Mouse (Mus musculus) G1E (cell line): ENCODE data around the gene Midn. TPM values are rescaled to one million over a fixed set of nuclear protein-coding genes. Genes with fewer than 3 reads are reported as not detected.

Experiments used
- ATAC-seq: 2 replicates; pipeline ENCODE4 v1.8.0; 2016; ENCODE audit warnings: mild to moderate bottlenecking; ENCODE audit not compliant: insufficient number of reproducible peaks, poor library complexity, low FRiP score, severe bottlenecking; ENCODE audit errors: extremely low read depth
- DNase-seq: peaks from one replicate; pipeline ENCODE4 v3.0.0; 2012; ENCODE audit warnings: low spot score
- H3K27me3 ChIP-seq: 2 replicates; pipeline ENCODE4 v1.6.1; 2012; ENCODE audit warnings: mild to moderate bottlenecking, low read length, inconsistent platforms; ENCODE audit not compliant: insufficient read depth
- H3K36me3 ChIP-seq: replicated peaks from 2 replicates; pipeline ENCODE3; 2012; ENCODE audit warnings: mild to moderate bottlenecking, inconsistent platforms
- H3K4me1 ChIP-seq: 2 replicates; pipeline ENCODE4 v1.6.1; 2012; ENCODE audit warnings: low read depth, low read length, inconsistent platforms, mixed read lengths; ENCODE audit not compliant: insufficient read depth
- H3K4me3 ChIP-seq: 2 replicates; pipeline ENCODE4 v1.5.1; 2012; ENCODE audit warnings: low read depth, mild to moderate bottlenecking, inconsistent platforms, low read length, moderate library complexity, mixed read lengths
- H3K9me3 ChIP-seq: replicated peaks from 2 replicates; pipeline ENCODE4 v1.6.1; 2012; ENCODE audit warnings: inconsistent platforms
- CTCF ChIP-seq: IDR thresholded peaks from 2 replicates; pipeline ENCODE4 v1.5.1; 2012; ENCODE audit warnings: low read depth, low read length, inconsistent platforms, mixed read lengths
- GATA1 ChIP-seq: IDR thresholded peaks from 2 replicates; pipeline ENCODE4 v1.6.1; 2012; ENCODE audit warnings: borderline replicate concordance, low read length, inconsistent platforms, mixed read lengths
- GATA2 ChIP-seq: IDR thresholded peaks from 2 replicates; pipeline ENCODE4 v1.6.1; 2012; ENCODE audit warnings: low read depth, low read length, inconsistent platforms, borderline replicate concordance
- POLR2AphosphoS5 ChIP-seq: IDR thresholded peaks from 2 replicates; pipeline ENCODE4 v1.6.1; 2012; ENCODE audit warnings: low read depth, low read length, inconsistent platforms; ENCODE audit not compliant: insufficient replicate concordance
- TAL1 ChIP-seq: conservative IDR thresholded peaks from 2 replicates; pipeline ENCODE4 v1.6.1; 2012; ENCODE audit warnings: low read depth, low read length, inconsistent platforms, mixed read lengths
- polyA plus RNA-seq: library from polyadenylated mRNA; stranded (reverse); fragments of >175 nt; gene quantifications from 2 replicates; pipeline ENCODE4 v1.2.3, GENCODE M21; 2012
- total RNA-seq, 2 experiments: library from RNA; stranded (forward) in 1 of 2; stranded (reverse) in 1 of 2; fragments of 200-1000 nt in 1 of 2; fragments of >200 nt in 1 of 2; fragmentation: Nextera tagmentation in 1 of 2; gene quantifications; 2 replicates each; pipeline ENCODE4 v1.2.3; 2014 to 2017

Gene Midn
- total and polyA plus RNA-seq, 3 experiments = 19.2 to 302 (median 89.8) TPM

DNA sequence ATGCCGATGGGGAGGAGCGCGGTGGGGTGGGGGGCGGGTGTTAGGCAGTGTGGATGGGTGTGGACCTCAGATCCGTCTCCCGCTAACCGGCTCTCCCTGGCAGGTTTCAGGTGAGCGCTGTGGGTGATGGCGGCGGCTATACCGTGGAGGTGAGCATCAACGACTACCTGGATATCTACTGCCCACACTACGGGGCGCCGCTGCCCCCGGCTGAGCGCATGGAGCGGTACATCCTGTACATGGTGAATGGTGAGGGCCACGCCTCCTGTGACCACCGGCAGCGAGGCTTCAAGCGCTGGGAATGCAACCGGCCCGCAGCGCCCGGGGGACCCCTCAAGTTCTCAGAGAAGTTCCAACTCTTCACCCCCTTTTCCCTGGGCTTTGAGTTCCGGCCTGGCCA, 38.6 kb downstream of the Midn start:
- no peak overlapping the region for H3K4me3 ChIP-seq
- H3K27me3 ChIP-seq = peaks cover 81% of the 10 kb centered on the region
- ATAC-seq (no peak), DNase-seq (no peak)
- H3K4me1 ChIP-seq = peaks cover 3% of the 10 kb centered on the region; the same call in 1 of the 2 replicates
- no peak for TF ChIP-seq CTCF
- no peak for TF ChIP-seq GATA1
- no peak for TF ChIP-seq GATA2
- no peak for TF ChIP-seq TAL1
- TF ChIP-seq POLR2AphosphoS5 = no peak
- no peaks in the 10 kb centered on the region for H3K36me3 ChIP-seq
- no peaks in the 10 kb centered on the region for H3K9me3 ChIP-seq

DNA sequence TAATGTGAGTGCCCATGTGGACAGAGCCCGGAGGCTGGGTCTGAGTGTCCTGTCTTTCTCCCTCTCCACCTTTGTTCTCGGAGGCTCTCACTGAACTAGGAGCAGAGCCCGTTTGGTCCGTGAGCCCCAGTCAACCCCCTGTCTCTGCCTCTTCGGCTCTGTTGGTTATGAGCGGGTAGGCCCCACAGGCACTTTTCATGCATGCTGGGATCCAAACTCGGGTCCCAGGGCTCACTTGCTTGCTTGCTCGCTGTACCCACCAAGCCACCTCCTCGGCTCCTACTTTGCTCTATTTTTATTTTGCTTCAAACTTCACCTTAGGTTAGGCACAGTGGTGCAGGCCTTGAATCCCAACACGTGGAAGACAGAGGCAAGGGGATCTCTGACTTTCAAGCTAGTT, 39.7 kb downstream of the Midn start:
- H3K4me3 ChIP-seq = no peak overlapping the region
- peaks cover 79% of the 10 kb centered on the region for H3K27me3 ChIP-seq
- peaks cover 3% of the 10 kb centered on the region; the same call in 1 of the 2 replicates for H3K4me1 ChIP-seq
- no peak for TF ChIP-seq TAL1
- TF ChIP-seq POLR2AphosphoS5 = no peak
- TF ChIP-seq GATA2 = no peak
- TF ChIP-seq GATA1 = no peak
- TF ChIP-seq CTCF = no peak
- no peak for ATAC-seq
- DNase-seq = no peak
- no peaks in the 10 kb centered on the region for H3K36me3 ChIP-seq
- H3K9me3 ChIP-seq = no peaks in the 10 kb centered on the region

DNA sequence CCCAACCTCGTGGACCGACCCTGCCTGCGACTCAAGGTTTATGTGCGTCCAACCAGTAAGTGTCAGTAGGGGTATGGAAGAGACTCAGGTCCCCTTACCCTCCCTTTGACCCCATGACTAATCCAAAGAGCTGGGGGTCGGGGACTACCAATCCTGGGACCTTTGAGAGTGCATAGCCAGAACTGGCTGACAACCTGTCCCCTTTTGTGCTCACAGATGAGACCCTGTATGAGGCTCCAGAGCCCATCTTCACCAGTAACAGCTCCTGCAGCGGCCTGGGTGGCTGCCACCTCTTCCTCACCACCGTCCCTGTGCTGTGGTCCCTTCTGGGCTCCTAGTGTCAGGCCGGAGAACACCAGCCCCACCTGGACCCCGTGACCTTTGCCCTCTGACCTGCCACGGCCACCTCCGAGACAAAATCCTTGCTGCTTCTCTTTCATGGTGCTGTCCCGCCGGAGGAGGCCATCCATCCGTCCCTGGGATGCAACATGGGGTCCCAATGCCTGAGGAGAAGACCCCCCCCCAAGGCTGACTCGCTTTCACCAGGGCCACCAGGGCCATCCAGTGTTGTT, 40.5 kb downstream of the Midn start:
- H3K4me1 ChIP-seq = peaks cover 3% of the 10 kb centered on the region; the same call in 1 of the 2 replicates
- no peaks in the 10 kb centered on the region for H3K9me3 ChIP-seq
- no peak for TF ChIP-seq POLR2AphosphoS5
- TF ChIP-seq TAL1 = no peak
- TF ChIP-seq GATA1 = no peak
- TF ChIP-seq GATA2 = no peak
- no peak for TF ChIP-seq CTCF
- H3K36me3 ChIP-seq = no peaks in the 10 kb centered on the region
- ATAC-seq (no peak), DNase-seq (no peak)
- peaks cover 80% of the 10 kb centered on the region for H3K27me3 ChIP-seq
- H3K4me3 ChIP-seq = no peak overlapping the region

DNA sequence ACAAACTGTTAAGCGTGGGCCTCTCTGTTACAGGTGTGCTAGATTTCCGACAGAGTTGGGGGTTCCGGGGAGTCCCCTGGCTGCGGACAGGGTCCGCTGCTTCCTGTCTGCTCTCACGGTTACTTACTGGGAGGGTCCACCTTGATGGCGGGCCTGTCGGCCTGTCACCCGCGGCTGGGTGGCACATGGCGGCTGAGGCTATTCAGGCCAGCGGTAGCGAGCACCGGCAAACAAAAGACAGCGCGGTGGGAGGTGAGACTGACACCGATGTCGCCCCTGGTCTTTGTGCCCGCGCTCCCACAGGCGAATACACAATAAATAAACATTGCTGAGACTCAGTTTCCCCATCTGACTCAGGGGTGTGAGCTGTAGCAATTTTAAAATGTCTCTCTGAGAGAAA, 41.9 kb downstream of the Midn start:
- peaks cover 3% of the 10 kb centered on the region; the same call in 1 of the 2 replicates for H3K4me1 ChIP-seq
- H3K9me3 ChIP-seq = no peaks in the 10 kb centered on the region
- DNase-seq (no peak), ATAC-seq (no peak)
- H3K36me3 ChIP-seq = no peaks in the 10 kb centered on the region
- TF ChIP-seq CTCF = no peak
- no peak for TF ChIP-seq GATA2
- no peak for TF ChIP-seq POLR2AphosphoS5
- no peak for TF ChIP-seq TAL1
- TF ChIP-seq GATA1 = no peak
- peaks cover 80% of the 10 kb centered on the region for H3K27me3 ChIP-seq
- H3K4me3 ChIP-seq = no peak overlapping the region

DNA sequence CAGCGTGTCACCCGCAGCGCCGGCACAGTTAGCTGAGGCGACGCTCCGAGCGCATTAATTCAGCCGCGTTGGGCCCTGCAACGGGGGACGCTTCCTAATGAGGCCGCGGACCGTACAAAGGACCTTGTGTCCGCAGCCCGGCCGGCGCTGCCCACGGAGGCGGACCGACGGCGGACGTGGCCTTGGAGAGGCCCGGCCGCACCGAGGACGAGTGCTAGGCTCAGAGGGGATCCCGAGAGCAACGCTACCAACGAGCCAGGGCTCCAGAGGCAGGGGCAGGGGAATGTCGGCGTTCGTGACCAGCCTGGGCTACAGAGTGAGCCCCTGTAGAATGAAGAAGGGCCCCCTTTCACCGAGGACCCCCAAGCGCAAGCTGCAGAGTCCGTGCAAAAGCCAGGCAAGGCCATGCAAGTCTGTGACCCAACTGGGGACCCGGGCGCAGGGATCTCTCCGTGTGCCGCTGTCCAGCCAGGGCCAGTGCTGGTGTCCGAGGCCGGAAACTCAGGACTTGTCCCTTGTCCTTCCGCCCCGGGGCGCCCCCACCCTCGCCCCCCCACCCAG, 42.5 kb downstream of the Midn start:
- Histone ChIP-seq H3K27me3 (peaks cover 77% of the 10 kb centered on the region), H3K4me1 (peaks cover 2% of the 10 kb centered on the region; the same call in 1 of the 2 replicates), H3K36me3 (no peaks in the 10 kb centered on the region), H3K9me3 (no peaks in the 10 kb centered on the region), H3K4me3 (no peak overlapping the region)
- TF ChIP-seq POLR2AphosphoS5 (no peak), GATA1 (no peak), CTCF (no peak)
- no peak for DNase-seq
- no peak for ATAC-seq

DNA sequence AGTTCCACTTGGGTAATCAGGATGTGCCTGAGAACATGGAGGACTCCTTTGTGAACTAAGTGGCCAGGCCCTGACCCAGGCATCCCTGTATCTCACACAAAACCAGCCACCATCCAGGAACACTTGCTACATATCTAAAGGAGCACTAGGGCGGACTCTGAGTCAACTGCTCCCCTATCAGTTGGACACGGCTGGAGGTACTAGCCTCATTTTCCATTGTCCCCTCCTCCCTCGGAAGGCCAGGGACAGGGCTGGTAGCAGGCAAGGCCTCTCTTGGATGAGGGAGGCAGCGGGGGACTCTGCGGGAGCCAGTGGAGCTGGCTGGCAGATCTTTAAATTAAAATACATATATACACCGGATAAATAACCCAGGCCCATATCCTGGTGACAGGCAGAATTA, 45.9 kb downstream of the Midn start:
- ATAC-seq (no peak), DNase-seq (no peak)
- Histone ChIP-seq H3K36me3 (no peaks in the 10 kb centered on the region), H3K4me1 (no peaks in the 10 kb centered on the region; the same call in 1 of the 2 replicates), H3K27me3 (peaks cover 65% of the 10 kb centered on the region), H3K9me3 (no peaks in the 10 kb centered on the region), H3K4me3 (no peak overlapping the region)
- no peak for TF ChIP-seq CTCF
- no peak for TF ChIP-seq POLR2AphosphoS5
- no peak for TF ChIP-seq GATA2
- TF ChIP-seq TAL1 = no peak
- no peak for TF ChIP-seq GATA1
